Mouse (Mus musculus) CH12.LX (cell line): ENCODE data around the gene Rab37. TPM values are rescaled to one million over a fixed set of nuclear protein-coding genes. Genes with fewer than 3 reads are reported as not detected.

Experiments
- DNase-seq: peaks from one replicate; pipeline ENCODE4 v3.0.0-alpha.2; 2013; ENCODE audit errors: extremely low read depth
- H3K27ac ChIP-seq: 2 replicates; pipeline ENCODE4 v1.5.1; 2012; ENCODE audit warnings: low read depth, mild to moderate bottlenecking, control low read depth, moderate library complexity; ENCODE audit not compliant: insufficient read depth
- H3K27me3 ChIP-seq: replicated peaks from 2 replicates; pipeline ENCODE3; 2012; ENCODE audit warnings: inconsistent platforms
- H3K36me3 ChIP-seq, 2 experiments: replicated peaks in 1 of 2; 2 replicates each; pipeline versions ENCODE3 to v1.6.1; 2012; ENCODE audit warnings: inconsistent platforms in 1 of 2, low read length in 1 of 2, mild to moderate bottlenecking in 1 of 2, mixed read lengths in 1 of 2, moderate library complexity in 1 of 2; ENCODE audit not compliant: control insufficient read depth in 1 of 2, insufficient read depth in 1 of 2
- H3K4me1 ChIP-seq, 2 experiments: 2 replicates each; pipeline ENCODE4 v1.6.1; 2012; ENCODE audit warnings: inconsistent platforms in 1 of 2, moderate library complexity in 1 of 2; ENCODE audit not compliant: insufficient read depth in 2 of 2, control insufficient read depth in 1 of 2
- H3K4me2 ChIP-seq: 2 replicates; pipeline ENCODE4 v1.6.1; 2012; ENCODE audit warnings: low read depth, mild to moderate bottlenecking, control low read depth; ENCODE audit not compliant: poor library complexity, insufficient read depth, severe bottlenecking
- H3K4me3 ChIP-seq, 3 experiments: fragments of 150-350 bp in 1 of 3; sonication (generic) in 1 of 3; replicated peaks in 1 of 3; 2 replicates each; pipeline versions ENCODE3 to v1.5.1; 2011 to 2012; ENCODE audit warnings: low read depth in 2 of 3, low read length in 2 of 3, mild to moderate bottlenecking in 2 of 3, moderate library complexity in 2 of 3, control low read depth in 1 of 3, improper control_type of control experiment in 1 of 3, inconsistent platforms in 1 of 3, mixed read lengths in 1 of 3; ENCODE audit not compliant: poor library complexity in 1 of 3
- H3K79me2 ChIP-seq: replicated peaks from 2 replicates; pipeline ENCODE4 v1.6.1; 2012; ENCODE audit warnings: mild to moderate bottlenecking, moderate library complexity; ENCODE audit not compliant: control insufficient read depth, poor library complexity, insufficient read depth, severe bottlenecking; ENCODE audit errors: extremely low read depth
- H3K9ac ChIP-seq: 2 replicates; pipeline ENCODE4 v1.6.1; 2012; ENCODE audit warnings: low read depth, mild to moderate bottlenecking, control low read depth, moderate library complexity; ENCODE audit not compliant: insufficient read depth
- H3K9me3 ChIP-seq: replicated peaks from 2 replicates; pipeline ENCODE3; 2012; ENCODE audit warnings: low read length, inconsistent platforms, mixed read lengths
- CHD1 ChIP-seq: IDR thresholded peaks from 2 replicates; pipeline ENCODE4 v1.6.1; 2012; ENCODE audit warnings: low read depth, low read length, improper control_type of control experiment, inconsistent platforms
- CHD2 ChIP-seq: IDR thresholded peaks from 2 replicates; pipeline ENCODE4 v1.6.1; 2011; ENCODE audit warnings: low read length, improper control_type of control experiment
- CTCF ChIP-seq, 2 experiments: IDR thresholded peaks in 1 of 2; conservative IDR thresholded peaks in 1 of 2; 2 replicates each; pipeline ENCODE4 v1.5.1; 2011 to 2012; ENCODE audit warnings: low read depth in 2 of 2, low read length in 2 of 2, improper control_type of control experiment in 1 of 2, inconsistent platforms in 1 of 2, mild to moderate bottlenecking in 1 of 2, moderate library complexity in 1 of 2
- ELF1 ChIP-seq: IDR thresholded peaks from 2 replicates; pipeline ENCODE4 v1.6.1; 2014; ENCODE audit warnings: low read depth, mild to moderate bottlenecking, inconsistent platforms, low read length, improper control_type of control experiment
- EP300 ChIP-seq: IDR thresholded peaks from 2 replicates; pipeline ENCODE4 v1.6.1; 2011; ENCODE audit warnings: low read length, improper control_type of control experiment
- IRF4 ChIP-seq: IDR thresholded peaks from 2 replicates; pipeline ENCODE4 v1.6.1; 2014; ENCODE audit warnings: low read depth, mild to moderate bottlenecking, inconsistent platforms, low read length, improper control_type of control experiment
- KAT2A ChIP-seq: IDR thresholded peaks from 2 replicates; pipeline ENCODE4 v1.6.1; 2012; ENCODE audit warnings: low read length, improper control_type of control experiment, inconsistent platforms; ENCODE audit not compliant: insufficient replicate concordance
- MAFK ChIP-seq: IDR thresholded peaks from 2 replicates; pipeline ENCODE4 v1.6.1; 2011; ENCODE audit warnings: low read length, improper control_type of control experiment; ENCODE audit not compliant: insufficient replicate concordance
- MXI1 ChIP-seq: IDR thresholded peaks from 2 replicates; pipeline ENCODE4 v1.6.1; 2011; ENCODE audit warnings: mild to moderate bottlenecking, low read depth, low read length, improper control_type of control experiment
- MYC ChIP-seq: IDR thresholded peaks from 2 replicates; pipeline ENCODE4 v1.6.1; 2011; ENCODE audit warnings: low read depth, mild to moderate bottlenecking, improper control_type of control experiment, low read length
- NRF1 ChIP-seq: IDR thresholded peaks from 2 replicates; pipeline ENCODE4 v1.6.1; 2014; ENCODE audit warnings: low read depth, mild to moderate bottlenecking, inconsistent platforms, low read length, improper control_type of control experiment, moderate library complexity
- RAD21 ChIP-seq: IDR thresholded peaks from 2 replicates; pipeline ENCODE4 v1.6.1; 2011; ENCODE audit warnings: low read depth, mild to moderate bottlenecking, low read length, improper control_type of control experiment, moderate library complexity
- SMC3 ChIP-seq: IDR thresholded peaks from 2 replicates; pipeline ENCODE4 v1.6.1; 2011; ENCODE audit warnings: low read depth, low read length, improper control_type of control experiment
- TBP ChIP-seq: conservative IDR thresholded peaks from 2 replicates; pipeline ENCODE4 v1.6.1; 2011; ENCODE audit warnings: low read depth, low read length, improper control_type of control experiment
- USF1 ChIP-seq: IDR thresholded peaks from 2 replicates; pipeline ENCODE4 v1.6.1; 2014; ENCODE audit warnings: low read depth, mild to moderate bottlenecking, inconsistent platforms, low read length, improper control_type of control experiment
- ZKSCAN1 ChIP-seq: IDR thresholded peaks from 2 replicates; pipeline ENCODE4 v1.6.1; 2012; ENCODE audit warnings: low read depth, inconsistent platforms, low read length, improper control_type of control experiment, borderline replicate concordance
- ZMIZ1 ChIP-seq: IDR thresholded peaks from 2 replicates; pipeline ENCODE4 v1.6.1; 2012; ENCODE audit warnings: low read depth, mild to moderate bottlenecking, inconsistent platforms, low read length, improper control_type of control experiment
- dilution Hi-C: fragments of 300-500 bp; cut with MboI; formaldehyde crosslinking; loops from 2 replicates; pipeline ENCODE4 v1.14.3; 2020; ENCODE audit warnings: low sequenced_read_pairs; ENCODE audit not compliant: extremely low pct_unique_long_range_greater_than_20kb, extremely low pct_ligation_motif_present
- in situ Hi-C: fragments of 300-500 bp; cut with MboI; formaldehyde crosslinking; loops from 3 replicates; pipeline ENCODE4 v1.14.3; 2019; ENCODE audit warnings: low sequenced_read_pairs, low pct_ligation_motif_present, low pct_unique_long_range_greater_than_20kb, mixed read lengths
- polyA plus RNA-seq: library from polyadenylated mRNA; unstranded; fragments of >175 nt; gene quantifications from 2 replicates; pipeline ENCODE4 v1.2.1, GENCODE M21; 2012; ENCODE audit warnings: low read depth; ENCODE audit not compliant: insufficient read length
- total RNA-seq, 2 experiments: library from RNA; depleted of rRNA; stranded (reverse); fragments of 300-350 nt in 1 of 2; fragments of >200 nt in 1 of 2; gene quantifications; 2 replicates each; pipeline ENCODE4 v1.2.3; 2012 to 2014

Rab37 gene
- total and polyA plus RNA-seq, 3 experiments: 2.0 to 3.6 (median 2.3) TPM

GRCm38 (mm10) chr11:115106638-115107037 lies 15.4 kb downstream of the Rab37 start (continued):
- TF ChIP-seq IRF4 (peak; percentile 100), ELF1 (peak; percentile 19; the same call in 1 of the 2 replicates), ZMIZ1 (peak; percentile 88), CTCF (conservative IDR thresholded peaks at IDR 0.05 in 1 of 2, IDR thresholded peaks at IDR 0.05 in 1 of 2; ENCODE audit: low read depth in 2 of 2, low read length in 2 of 2) (no peak), ZKSCAN1 (no peak), CHD1 (no peak)

DNA sequence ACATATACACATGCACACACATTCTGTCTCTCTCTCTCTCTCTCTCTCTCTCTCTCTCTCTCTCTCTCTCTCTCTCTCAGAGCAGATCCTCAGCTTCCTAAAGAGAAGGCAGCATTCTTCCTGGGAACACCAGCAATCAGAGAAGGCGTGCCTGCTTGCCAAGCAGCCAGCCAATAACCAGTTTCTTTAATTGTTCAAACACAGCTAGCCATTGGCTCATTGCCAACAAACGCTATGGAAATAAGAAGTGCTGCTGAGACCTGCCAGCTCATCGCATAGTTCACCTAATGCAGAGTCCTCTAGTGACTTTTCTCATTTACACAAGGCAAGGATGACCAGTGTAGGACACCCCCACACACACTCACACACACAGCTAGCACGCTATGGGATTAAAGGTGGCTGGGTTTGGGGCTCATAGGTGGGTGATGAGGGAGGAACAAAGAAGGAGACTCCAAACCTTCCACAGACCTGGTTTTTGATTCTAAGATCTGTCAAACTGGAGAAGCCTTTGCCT lies 16.2 kb downstream of the Rab37 start:
- dilution Hi-C loops: no loop called here
- H3K27ac ChIP-seq: peak overlapping the region; percentile 83
- H3K9ac ChIP-seq: no peak overlapping the region
- H3K36me3 ChIP-seq: no peaks in the 10 kb centered on the region
- no peaks in the 10 kb centered on the region for H3K27me3 ChIP-seq
- H3K79me2 ChIP-seq: no peaks in the 10 kb centered on the region
- H3K9me3 ChIP-seq: peaks cover 8% of the 10 kb centered on the region
- peaks cover 31 to 73% of the 10 kb centered on the region in 2 experiments for H3K4me1 ChIP-seq
- TF ChIP-seq ZMIZ1 (no peak), NRF1 (no peak), MYC (no peak), TBP (no peak), MXI1 (no peak), CHD2 (no peak), KAT2A (no peak), EP300 (no peak), SMC3 (no peak)
- TF ChIP-seq, all 38 proteins: peak for 0
- DNase-seq: no peak
- in situ Hi-C loops: no loop called here
- H3K4me2 ChIP-seq: no peak overlapping the region
- peak overlapping the region in 1 of 3 experiments; percentile 60 for H3K4me3 ChIP-seq

GRCm38 (mm10) chr11:115108176-115108575 lies 16.9 kb downstream of the Rab37 start:
- Histone ChIP-seq H3K79me2 (no peaks in the 10 kb centered on the region), H3K4me3 (no peak overlapping the region), H3K4me1 (peaks cover 31 to 66% of the 10 kb centered on the region in 2 experiments), H3K27me3 (no peaks in the 10 kb centered on the region), H3K36me3 (no peaks in the 10 kb centered on the region), H3K9ac (no peak overlapping the region), H3K27ac (no peak overlapping the region), H3K4me2 (no peak overlapping the region), H3K9me3 (peaks cover 8% of the 10 kb centered on the region)
- no peak for TF ChIP-seq USF1
- peak; percentile 91 for TF ChIP-seq MAFK
- no peak for TF ChIP-seq RAD21
- no peak for TF ChIP-seq ZMIZ1
- dilution Hi-C loops (no loop called here), in situ Hi-C loops (no loop called here)
- no peak for DNase-seq
